Mouse (Mus musculus) CH12F3 (cell line): ENCODE measurements around the gene Lrrc3b.

ENCODE experiments used
- in situ Hi-C: fragments of 300-500 bp; cut with MboI; formaldehyde crosslinking; loops from 2 replicates; pipeline ENCODE4 v1.14.3; 2020; ENCODE audit warnings: low sequenced_read_pairs

Gene Lrrc3b

DNA sequence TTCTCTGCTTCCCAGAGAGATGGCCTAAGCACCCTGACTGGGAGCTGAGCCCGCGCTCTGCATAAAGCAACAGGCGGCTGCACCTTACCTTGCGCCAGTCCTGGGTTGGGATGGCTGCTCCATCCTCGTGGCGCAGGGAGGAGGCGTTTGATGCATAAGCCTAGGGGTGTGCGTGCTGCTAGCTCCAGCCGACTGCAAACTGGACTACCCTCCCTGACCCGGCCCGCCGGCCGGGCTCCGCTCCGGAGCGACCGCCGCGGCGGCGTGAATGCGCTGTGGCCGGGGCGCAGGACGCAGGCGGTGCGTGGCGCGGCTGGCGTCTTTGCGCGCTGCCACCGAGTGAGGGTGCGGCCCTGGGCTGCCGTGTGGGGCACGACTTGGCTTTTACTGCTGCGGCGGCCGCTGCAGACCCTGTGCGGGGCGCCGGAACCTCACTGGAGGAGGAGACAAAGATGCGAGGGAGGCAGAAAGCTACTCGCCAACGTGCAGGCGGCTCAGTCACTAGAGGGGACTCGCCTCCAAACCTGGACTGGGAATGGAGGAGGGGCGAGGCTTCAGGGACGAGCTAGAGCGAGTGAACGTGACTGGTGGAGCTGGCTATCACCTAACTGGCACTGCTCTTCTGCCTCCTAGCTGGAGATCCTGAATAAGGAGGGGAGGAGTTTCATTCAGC lies at the start of gene Lrrc3b:
Gene Lrrc3b, minus strand, starts transcription at position 503 of the 673 bp plus-strand sequence.
- in situ Hi-C loops: no loop called here

DNA sequence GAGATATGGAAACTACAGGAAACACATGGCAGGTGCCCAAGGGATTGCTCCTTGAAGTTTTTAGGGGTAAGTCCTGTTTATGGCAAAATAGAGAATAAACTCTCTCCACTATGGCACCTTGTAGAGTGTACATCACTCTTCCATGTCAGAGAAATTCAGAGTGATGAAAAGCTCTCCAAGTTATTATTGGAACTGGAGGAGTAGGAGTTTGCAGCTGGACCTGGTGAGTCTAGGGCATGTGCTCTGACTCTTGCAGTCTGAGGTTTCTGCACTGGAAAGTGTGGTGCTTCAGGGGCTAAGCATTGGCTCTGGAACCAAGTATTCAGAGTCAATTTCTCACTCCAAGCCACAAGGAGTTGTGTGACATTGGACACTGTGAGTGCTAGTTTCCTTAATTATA lies 38.9 kb upstream of the Lrrc3b start:
- in situ Hi-C loops: no loop called here

DNA sequence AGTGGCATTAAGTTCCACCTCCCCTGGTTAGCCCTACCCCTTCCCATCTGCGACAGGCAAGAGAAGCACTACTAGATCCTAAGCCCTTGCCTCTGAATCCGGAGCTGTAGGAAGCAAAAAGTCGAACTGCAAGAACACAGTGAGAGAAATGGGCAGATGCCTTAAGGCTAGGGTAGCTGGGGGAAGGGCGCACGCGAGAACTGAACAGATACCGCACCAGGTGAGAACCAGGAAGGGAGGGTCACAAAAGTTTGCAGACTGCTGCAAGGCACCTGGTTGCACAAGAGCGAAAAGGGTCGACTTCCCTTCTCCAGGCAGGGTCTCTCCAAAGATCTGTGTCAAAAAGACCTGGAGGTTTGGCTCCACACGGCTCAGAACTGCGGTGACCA lies 697 bp downstream of the Lrrc3b start:
- in situ Hi-C loops: no loop called here

DNA sequence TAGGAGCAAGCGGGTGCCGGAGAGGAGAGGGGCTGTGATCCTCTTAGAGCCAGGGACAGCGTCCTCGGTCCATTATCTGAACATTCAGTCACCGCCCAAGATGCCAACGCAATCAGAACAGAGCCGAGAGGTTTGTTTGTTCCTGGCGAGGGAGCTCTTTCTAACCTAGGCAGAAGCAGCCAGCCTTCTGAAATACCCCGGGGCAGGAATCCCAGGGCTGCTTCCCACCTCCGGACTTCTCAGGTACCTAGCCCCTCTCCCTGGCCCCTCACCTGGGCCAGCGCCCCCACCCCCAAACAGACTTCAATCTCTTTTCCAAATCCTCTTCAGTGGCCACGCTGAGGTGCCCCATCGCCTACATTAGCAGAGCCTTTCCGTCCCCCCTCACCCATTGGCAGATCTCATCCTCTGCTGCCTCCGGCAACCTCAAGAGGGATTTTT lies 1.3 kb downstream of the Lrrc3b start:
- in situ Hi-C loops: no loop called here

DNA sequence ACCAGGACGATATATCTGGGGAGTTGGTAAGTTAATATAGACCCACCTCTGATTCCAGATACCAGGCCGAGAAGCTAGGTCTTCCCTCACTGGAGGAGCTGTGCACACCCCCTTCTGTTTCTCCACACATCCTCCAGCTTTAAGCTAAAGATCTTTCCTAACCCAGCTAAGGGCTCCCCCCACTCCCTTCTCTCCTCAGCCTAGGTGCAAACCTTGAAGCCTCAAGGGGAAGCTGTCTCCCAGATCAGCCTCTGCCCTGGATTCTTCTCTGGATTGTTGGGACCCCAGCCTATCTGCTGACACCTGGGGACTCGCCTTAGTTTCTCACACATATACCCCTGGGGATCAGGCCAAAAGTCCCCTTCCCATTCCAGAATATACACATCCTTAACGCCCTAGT lies 1.7 kb downstream of the Lrrc3b start:
- in situ Hi-C loops: no loop called here

DNA sequence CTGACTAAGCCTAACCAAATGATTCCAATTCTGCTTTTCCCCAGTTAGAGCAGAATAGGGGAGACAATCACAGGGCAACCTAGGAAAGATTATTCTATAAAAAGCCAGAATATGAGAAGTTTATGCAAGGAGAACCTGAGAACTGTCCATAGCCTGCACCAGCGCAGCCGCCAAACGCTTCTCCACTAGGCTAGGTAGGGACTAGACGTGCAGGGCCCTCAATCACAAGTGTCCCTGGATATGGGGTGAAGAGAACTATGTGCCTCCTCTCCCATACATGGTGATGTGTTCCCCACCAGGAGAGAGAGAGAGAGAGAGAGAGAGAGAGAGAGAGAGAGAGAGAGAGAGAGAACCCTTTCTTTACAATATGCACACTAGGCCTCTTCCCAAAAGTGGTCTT lies 2.2 kb downstream of the Lrrc3b start:
- in situ Hi-C loops: no loop called here

DNA sequence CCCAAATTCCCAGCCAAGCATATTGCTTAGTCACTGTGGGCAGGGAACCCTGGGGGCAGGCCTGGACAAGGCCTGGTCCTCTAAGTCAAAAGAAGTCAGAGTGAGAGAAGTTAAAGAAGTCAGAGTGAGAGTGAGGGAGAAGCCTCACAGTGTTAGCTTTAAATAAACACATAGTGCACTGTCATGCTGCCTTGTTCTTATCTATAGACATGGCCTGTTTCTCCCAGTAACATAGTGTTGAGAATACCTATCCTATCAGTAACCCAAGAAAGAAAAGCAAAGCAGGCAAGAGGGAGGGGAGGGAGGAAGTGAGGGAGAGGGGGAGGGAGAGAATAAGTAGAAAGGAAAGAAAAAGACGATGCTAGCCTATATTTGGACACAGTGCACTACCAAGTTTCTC lies 6.4 kb downstream of the Lrrc3b start:
- in situ Hi-C loops: no loop called here

DNA sequence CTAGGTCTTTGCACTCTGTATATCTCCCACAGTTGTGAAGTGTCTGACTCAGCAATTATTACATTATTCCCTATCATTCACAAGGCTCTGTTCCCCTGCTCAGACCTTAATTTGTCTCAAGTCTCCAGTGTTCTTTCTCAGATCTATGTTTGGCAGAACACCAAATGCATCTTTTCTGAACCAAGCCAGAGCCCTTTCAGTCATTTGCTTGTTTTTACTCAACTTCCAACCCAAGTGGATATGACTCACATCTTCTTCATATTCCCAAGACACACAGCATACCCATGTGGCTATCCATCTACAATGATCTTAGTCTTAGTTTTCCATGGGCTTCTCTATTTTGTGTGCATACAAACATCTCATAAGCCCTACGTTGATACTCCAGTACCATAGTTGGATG lies 17.2 kb downstream of the Lrrc3b start:
- in situ Hi-C loops: no loop called here

DNA sequence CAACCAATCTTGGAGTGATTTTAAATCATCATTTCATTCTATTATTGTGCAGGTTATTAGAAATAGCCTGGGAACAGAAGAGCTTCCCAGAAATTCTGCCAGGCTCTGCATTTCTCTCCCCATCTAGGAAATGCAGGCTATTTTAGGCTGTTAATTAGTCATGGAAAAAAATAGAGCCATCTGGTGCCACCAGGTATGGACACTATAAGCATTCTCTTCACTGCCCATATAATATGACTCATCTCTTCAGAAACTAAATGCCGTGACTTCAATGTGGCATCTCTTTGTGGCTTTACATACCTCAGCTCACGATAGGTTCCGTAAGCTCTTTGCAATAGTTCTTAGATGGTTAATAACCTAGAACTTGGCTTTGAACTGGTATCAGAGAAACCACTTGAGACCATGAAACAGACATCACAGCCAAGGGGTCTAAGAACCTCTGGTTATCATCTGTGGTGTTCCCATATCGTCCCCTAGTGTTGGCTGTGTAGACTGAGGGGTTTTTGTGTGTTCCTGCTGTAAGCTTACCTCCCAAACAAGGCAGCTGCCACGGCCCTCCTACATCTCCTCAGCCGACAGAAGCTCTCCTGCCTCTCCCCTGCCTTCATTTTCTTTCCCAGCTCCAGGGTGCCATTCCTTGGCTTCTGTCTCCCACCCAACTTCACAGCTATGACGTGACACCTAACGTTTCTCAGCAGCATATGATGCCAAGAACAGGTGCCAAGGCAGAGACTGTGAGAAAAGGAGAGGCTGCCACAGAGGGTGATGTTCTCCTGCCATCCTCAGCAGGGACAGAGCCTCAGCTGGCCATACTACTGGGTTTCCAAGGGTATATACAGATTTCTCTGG lies 27.9 kb downstream of the Lrrc3b start:
- in situ Hi-C loops: no loop called here

DNA sequence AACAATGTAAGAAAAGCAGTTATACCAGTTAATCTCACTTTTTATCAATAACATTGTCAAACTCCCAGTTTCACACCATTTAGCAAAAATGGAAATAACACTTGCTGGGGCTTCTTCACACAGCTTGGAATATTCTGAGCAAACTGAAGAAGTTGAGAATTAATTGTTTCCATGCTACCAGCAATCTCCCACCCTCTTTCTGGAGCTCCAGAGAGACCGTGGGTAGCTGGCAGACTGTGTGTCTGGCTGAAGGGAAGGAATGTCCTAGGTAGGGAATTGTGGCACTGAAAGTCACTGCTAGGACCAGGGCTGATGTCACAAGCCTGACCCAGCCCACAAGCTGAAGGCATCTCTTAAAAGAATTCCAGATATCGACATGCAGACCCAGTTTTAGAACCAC lies 53.3 kb downstream of the Lrrc3b start:
- in situ Hi-C loops: no loop called here

DNA sequence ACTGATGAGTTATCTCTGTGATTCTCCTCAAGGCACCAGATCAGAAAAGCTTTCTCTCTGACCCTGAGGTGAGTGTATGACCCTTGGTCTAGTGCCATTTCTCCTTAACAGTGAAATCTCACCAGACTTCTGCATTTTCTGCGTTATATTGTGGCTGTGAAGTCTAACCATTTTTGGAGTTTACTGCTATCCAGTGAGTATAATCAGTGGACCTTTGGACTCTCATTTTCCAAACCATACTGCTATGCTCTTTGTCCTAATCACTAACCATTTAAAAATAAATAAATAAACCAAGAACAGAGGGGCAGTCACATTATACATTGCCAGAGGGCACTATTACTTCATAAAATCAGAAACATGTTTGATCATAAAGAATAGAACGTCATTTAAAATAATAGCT lies 53.8 kb downstream of the Lrrc3b start:
- in situ Hi-C loops: no loop called here

DNA sequence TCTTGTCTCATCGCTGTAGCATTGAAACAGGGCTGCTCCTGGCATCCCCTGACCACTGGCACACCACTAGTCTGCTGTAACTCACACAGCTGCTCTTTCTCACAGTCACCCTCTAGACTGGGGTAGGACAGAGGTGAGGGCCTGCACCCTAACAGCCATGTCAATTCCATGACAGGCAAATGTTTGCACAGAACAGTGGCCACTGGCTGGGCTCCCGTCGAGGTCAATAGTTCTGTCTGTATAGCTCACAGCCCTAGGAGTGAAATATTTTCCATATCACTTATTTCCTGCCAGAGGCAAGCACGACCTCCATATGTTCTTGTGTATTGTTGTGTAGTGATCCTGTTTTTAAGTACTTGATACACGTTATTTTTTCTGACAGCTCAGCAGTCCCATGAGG lies 54.3 kb downstream of the Lrrc3b start:
- in situ Hi-C loops: no loop called here

DNA sequence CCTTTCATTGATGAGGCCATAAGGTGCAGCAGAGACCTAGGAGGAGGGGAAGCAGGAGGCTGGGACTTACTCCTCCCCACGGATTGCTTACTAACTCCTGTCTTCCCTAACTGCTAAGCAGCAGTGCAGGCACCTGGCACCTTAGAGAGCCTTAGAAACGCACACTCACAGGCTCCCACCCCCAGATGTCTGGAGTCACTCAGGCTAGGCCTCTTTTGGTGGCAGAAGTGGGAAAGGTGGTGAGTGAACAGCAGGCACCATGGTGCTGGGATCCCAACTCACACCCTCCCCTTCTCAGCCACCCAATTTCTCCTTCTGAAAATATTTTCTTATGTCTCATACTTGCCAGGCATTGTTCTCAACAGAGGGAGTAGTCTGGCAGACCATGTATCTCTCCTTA lies 55.7 kb downstream of the Lrrc3b start:
- in situ Hi-C loops: no loop called here

DNA sequence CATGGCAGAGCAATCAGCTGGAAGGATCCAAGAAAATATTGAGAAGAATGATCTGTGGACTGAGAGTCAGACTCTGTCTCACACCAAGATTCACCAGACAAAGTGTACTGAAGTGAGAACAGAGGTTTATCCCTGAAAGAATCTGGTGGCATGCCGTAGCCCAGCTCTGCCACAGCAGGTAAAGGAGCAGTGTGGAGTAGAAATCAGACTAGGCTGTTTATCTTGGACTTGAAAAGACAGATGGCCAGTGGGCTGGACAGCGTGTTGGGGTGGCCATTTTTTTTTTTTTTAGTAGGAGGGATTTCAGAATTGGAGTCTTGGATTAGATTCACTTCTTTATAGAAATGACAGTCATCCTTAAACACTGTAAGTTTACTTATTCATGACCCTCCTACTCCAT lies 61.4 kb downstream of the Lrrc3b start:
- in situ Hi-C loops: no loop called here

DNA sequence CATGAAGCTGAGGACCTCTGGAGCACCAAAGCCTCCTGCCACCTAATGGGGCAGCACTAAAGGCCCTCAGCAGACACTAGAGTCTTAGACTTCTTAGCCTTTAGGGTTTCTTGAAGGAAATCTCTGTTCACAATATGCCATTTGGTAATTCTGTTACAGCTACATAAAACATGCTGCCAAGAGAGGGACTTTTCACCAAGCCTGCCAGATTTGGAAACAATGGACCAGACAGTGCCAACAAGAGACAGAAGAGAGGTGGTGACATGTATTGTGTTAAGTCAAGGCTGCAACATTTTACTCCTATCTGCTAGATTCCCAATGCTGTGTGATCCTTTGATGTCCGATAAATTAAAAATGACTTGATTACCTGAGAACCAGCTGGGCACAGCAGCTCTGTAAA lies 62.0 kb downstream of the Lrrc3b start:
- in situ Hi-C loops: no loop called here

DNA sequence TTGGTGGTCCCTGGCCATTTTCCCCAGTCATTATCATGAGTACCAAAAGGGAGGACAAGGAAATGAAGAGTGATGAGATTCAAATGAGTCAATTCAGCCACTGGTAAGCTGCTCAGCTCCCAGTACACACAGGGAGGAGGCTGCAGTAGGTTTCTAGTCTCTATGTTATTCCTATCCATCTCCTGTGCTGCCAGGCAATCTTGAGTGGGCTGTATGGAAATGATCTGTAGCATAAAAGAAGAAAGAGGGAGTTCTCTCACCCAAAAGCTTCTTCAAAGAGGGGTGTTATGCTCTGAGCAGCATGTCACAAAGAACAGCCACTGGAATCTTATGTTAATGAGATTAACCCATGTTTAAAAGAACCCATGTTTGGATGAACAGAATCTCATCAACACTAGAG lies 64.5 kb downstream of the Lrrc3b start:
- in situ Hi-C loops: no loop called here

DNA sequence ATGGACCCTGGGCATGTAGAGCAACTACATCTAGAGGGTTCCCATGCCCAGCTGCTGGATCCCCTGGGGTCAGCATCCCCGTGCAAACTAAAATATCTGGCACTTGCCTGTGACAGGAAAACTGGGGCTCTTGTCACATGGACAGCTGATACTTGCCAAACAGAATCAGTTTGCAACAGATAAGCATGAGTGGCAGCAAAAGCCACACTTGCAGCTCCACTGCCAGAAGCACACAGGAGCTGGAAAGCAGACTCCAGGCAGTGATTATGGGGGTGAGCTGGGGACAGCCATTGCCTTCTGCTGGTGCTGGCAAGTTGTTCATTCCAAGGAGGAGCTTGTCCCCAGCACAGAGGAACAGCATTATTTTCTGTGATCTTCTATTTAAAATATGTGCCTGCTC lies 65.8 kb downstream of the Lrrc3b start:
- in situ Hi-C loops: no loop called here

DNA sequence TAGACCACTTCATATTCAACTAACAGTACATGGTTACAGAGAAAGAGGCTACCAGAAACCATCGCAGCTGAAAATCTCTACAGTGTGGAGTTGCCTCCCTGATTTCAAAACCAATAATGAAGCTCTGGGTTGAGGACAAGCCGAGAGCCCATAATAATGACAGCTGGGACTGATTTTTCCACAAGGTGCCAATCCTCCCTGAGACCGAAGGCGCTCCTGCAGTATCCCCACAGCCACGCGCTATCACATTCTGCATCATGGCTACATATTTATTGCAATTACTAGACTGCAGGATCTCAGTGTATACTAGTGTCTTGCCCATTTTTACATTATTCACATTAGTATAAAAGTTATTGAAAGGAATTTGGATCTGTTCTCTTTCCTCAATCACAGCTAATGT lies 73.7 kb downstream of the Lrrc3b start:
- in situ Hi-C loops: no loop called here

DNA sequence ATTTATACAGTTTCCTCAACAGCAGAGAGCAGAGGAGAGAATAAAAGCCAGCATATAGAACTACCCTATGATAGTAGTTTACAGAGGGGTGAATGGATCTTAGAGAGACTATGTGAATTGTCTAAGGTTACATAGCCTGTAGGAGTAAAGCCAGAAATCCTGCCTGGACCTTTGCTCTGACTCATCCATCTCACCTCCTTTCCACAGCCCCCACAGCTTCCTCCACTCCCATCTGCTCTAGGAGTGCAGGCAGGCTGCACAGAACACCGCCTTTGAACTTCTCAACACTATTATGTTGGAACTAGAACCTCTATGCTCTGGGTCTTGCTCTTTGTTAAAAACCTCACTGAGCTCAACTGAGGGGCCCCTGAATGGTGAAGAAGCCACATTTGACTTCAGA lies 78.9 kb downstream of the Lrrc3b start:
- in situ Hi-C loops: no loop called here

DNA sequence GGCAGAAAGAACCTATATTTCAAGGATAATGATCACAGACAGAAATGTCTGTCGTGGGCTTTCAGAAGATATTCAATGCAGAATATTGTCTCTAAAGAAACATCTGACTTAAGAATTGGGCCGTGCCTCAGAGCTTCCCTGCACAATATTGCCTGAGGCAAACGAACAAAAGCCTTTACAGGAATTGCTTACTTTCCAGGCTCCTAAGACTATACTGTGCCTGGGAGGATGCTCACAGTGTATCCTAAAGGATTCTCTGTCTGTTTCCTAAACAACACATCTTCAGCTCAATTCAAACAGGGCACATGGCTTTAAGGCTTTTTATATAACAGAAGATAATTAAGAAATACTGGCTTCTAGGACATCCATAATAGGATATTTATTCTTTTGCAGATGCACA lies 79.7 kb downstream of the Lrrc3b start:
- in situ Hi-C loops: no loop called here

DNA sequence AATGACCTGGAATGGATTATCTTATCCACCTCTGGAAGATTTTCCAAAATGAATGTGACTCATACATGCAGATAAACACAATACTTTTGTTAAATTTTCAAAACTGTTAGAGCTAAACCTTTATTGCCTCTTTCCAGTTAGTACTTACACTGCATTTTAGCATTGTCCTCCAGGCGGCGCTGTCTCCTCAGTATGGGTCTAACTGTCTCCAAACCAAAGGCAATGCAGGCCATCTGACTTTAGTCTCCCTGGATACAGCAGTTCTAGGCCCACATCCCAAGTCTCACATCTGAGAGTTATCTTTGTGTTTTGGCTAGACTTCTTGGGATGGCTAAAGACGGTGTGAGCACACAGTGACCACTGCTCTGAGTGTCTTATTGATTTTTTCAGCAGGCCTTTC lies 83.3 kb downstream of the Lrrc3b start:
- in situ Hi-C loops: no loop called here

DNA sequence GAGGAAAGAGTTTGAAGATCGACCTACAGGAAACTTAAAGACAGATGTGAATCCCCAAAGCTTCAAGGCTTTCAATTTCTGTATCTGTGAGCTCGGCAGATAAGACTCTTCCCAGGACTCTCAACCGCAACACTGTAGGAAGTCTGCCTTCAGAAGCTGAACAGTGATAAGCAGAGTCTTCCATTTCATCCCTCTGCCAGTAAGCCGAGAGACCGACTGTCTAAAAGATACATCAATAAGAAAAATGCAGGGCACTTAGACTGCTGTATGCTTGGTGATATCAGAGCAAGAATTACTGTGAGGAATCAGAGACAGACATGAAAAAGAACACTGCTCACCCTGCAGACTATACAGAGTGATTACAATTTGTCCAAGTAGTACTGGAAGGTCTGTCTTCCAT lies 84.5 kb downstream of the Lrrc3b start:
- in situ Hi-C loops: no loop called here

DNA sequence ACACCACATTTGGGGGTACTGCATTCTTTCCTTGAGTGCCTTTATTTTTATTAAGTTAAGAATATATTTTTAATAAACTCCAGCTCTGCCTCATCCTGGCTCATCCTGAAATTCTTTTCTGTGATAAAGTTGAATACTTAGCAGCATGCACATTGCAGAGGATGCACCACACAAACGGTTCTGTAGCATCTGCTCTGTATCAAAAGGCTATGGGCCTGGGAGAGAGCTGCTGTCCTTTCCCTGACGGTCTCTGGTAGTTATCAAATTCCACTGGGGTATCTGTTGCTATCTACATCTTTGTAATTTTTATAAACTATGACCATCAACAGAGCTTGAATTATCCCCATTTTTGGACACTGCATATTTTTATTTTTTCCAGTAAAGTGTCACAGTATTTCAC lies 105.7 kb downstream of the Lrrc3b start:
- in situ Hi-C loops: no loop called here
